Mouse (Mus musculus) midbrain, embryonic 15.5 days (tissue): ENCODE data around the gene Myo15b. TPM values are rescaled to one million over a fixed set of nuclear protein-coding genes. Genes with fewer than 3 reads are reported as not detected.

Source experiments
- ATAC-seq: fragments of 200-750 bp; cut with Nextera tagmentation; replicated peaks from 2 replicates; pipeline ENCODE4 v1.8.0; 2017; ENCODE audit warnings: moderate TSS enrichment
- H3K27ac ChIP-seq: fragments of 300-500 bp; sonication (generic); 2 replicates; pipeline ENCODE4 v1.5.1; 2015; ENCODE audit warnings: mild to moderate bottlenecking, inconsistent platforms
- H3K27me3 ChIP-seq: fragments of 300-500 bp; sonication (generic); replicated peaks from 2 replicates; pipeline ENCODE4 v1.6.1; 2015; ENCODE audit warnings: inconsistent platforms
- H3K36me3 ChIP-seq: fragments of 300-500 bp; sonication (generic); replicated peaks from 2 replicates; pipeline ENCODE4 v1.6.1; 2015; ENCODE audit warnings: inconsistent platforms
- H3K4me1 ChIP-seq: fragments of 300-500 bp; sonication (generic); 2 replicates; pipeline ENCODE4 v1.6.1; 2015; ENCODE audit warnings: inconsistent platforms
- H3K4me2 ChIP-seq: fragments of 300-500 bp; sonication (generic); 2 replicates; pipeline ENCODE4 v1.6.1; 2015; ENCODE audit warnings: inconsistent platforms, mild to moderate bottlenecking, moderate library complexity
- H3K4me3 ChIP-seq: fragments of 300-500 bp; sonication (generic); 2 replicates; pipeline ENCODE4 v1.5.1; 2015; ENCODE audit warnings: mild to moderate bottlenecking, inconsistent platforms
- H3K9ac ChIP-seq: fragments of 300-500 bp; sonication (generic); 2 replicates; pipeline ENCODE4 v1.6.1; 2015; ENCODE audit warnings: mild to moderate bottlenecking, inconsistent platforms
- H3K9me3 ChIP-seq: fragments of 300-500 bp; sonication (generic); 2 replicates; pipeline ENCODE4 v1.6.1; 2016; ENCODE audit warnings: inconsistent platforms
- WGBS: fragments of 180-500 bp; shearing (Covaris S2); methylation state at CpG from one replicate; pipeline ENCODE4 v1.1.7; 2015; ENCODE audit warnings: mixed read lengths; 5-methylcytosine and 5-hydroxymethylcytosine counted together
- polyA plus RNA-seq: library from polyadenylated mRNA; unstranded; fragments of >200 nt; fragmentation: Nextera tagmentation; extraction: Ambion mirVana; gene quantifications from 2 replicates; pipeline ENCODE4 v1.2.1, GENCODE M21; 2015

Gene Myo15b
- polyA plus RNA-seq, 1 experiment from 2014 or later: 0.10 TPM

- WGBS: 21% methylated on average over 8 of the region's 8 CpGs
- no peaks in the 10 kb centered on the region for H3K4me1 ChIP-seq
- H3K4me3 ChIP-seq: no peak overlapping the region
- no peaks in the 10 kb centered on the region for H3K9me3 ChIP-seq
- no peak overlapping the region for H3K4me2 ChIP-seq
- no peak for ATAC-seq
- peaks cover 12% of the 10 kb centered on the region for H3K27me3 ChIP-seq
- no peak overlapping the region for H3K9ac ChIP-seq
- no peaks in the 10 kb centered on the region for H3K36me3 ChIP-seq
- H3K27ac ChIP-seq: no peak overlapping the region
Observed at GRCm38 (mm10) chr11:115833021-115833513, 25.1 kb upstream of the Myo15b start.

- Histone ChIP-seq H3K36me3 (no peaks in the 10 kb centered on the region), H3K4me3 (no peak overlapping the region), H3K27ac (no peak overlapping the region), H3K4me2 (no peak overlapping the region), H3K4me1 (no peaks in the 10 kb centered on the region), H3K27me3 (peaks cover 12% of the 10 kb centered on the region), H3K9me3 (no peaks in the 10 kb centered on the region), H3K9ac (no peak overlapping the region)
- no peak for ATAC-seq
- WGBS: 80% methylated on average over 6 of the region's 6 CpGs
Observed at GRCm38 (mm10) chr11:115834033-115834432, 24.2 kb upstream of the Myo15b start.

- 26% methylated on average over 11 of the region's 11 CpGs for whole genome bisulfite sequencing
- ATAC-seq: no peak
- Histone ChIP-seq H3K27ac (no peak overlapping the region), H3K9me3 (no peaks in the 10 kb centered on the region), H3K4me3 (no peak overlapping the region), H3K27me3 (0 out of 2 replicates have a peak, but pooled peaks cover 2% of the 10 kb centered on the region), H3K4me2 (no peak overlapping the region), H3K4me1 (no peaks in the 10 kb centered on the region), H3K36me3 (no peaks in the 10 kb centered on the region), H3K9ac (no peak overlapping the region)
Observed at GRCm38 (mm10) chr11:115836656-115837395, 21.4 kb upstream of the Myo15b start.

- no peak overlapping the region for H3K4me2 ChIP-seq
- no peaks in the 10 kb centered on the region for H3K36me3 ChIP-seq
- WGBS: 93% methylated on average over 22 of the region's 22 CpGs
- no peaks in the 10 kb centered on the region for H3K4me1 ChIP-seq
- H3K9me3 ChIP-seq: no peaks in the 10 kb centered on the region
- no peak for ATAC-seq
- no peak overlapping the region for H3K9ac ChIP-seq
- H3K27me3 ChIP-seq: 0 out of 2 replicates have a peak, but pooled peaks cover 2% of the 10 kb centered on the region
- H3K27ac ChIP-seq: no peak overlapping the region
- H3K4me3 ChIP-seq: no peak overlapping the region
Observed at GRCm38 (mm10) chr11:115837606-115838345, 20.4 kb upstream of the Myo15b start.

GRCm38 (mm10) chr11:115838895-115839311, 19.3 kb upstream of the Myo15b start:
- Histone ChIP-seq H3K4me1 (no peaks in the 10 kb centered on the region), H3K27me3 (no peaks in the 10 kb centered on the region), H3K36me3 (no peaks in the 10 kb centered on the region), H3K9me3 (no peaks in the 10 kb centered on the region), H3K4me3 (no peak overlapping the region), H3K4me2 (no peak overlapping the region), H3K9ac (no peak overlapping the region), H3K27ac (no peak overlapping the region)
- ATAC-seq: no peak
- WGBS: 55% methylated on average over 4 of the region's 4 CpGs

GRCm38 (mm10) chr11:115839732-115840131, 18.5 kb upstream of the Myo15b start:
- H3K9me3 ChIP-seq: no peaks in the 10 kb centered on the region
- no peaks in the 10 kb centered on the region for H3K4me1 ChIP-seq
- ATAC-seq: no peak
- no peak overlapping the region for H3K9ac ChIP-seq
- no peak overlapping the region for H3K27ac ChIP-seq
- H3K36me3 ChIP-seq: no peaks in the 10 kb centered on the region
- no peaks in the 10 kb centered on the region for H3K27me3 ChIP-seq
- no peak overlapping the region for H3K4me3 ChIP-seq
- 61% methylated on average over 3 of the region's 3 CpGs for WGBS
- H3K4me2 ChIP-seq: no peak overlapping the region

GRCm38 (mm10) chr11:115841044-115841443, 17.2 kb upstream of the Myo15b start:
- ATAC-seq: no peak
- H3K27me3 ChIP-seq: no peaks in the 10 kb centered on the region
- no peak overlapping the region for H3K4me2 ChIP-seq
- no peaks in the 10 kb centered on the region for H3K9me3 ChIP-seq
- H3K4me3 ChIP-seq: no peak overlapping the region
- no peak overlapping the region for H3K27ac ChIP-seq
- no peaks in the 10 kb centered on the region for H3K4me1 ChIP-seq
- 87% methylated on average over 6 of the region's 6 CpGs for WGBS
- H3K9ac ChIP-seq: no peak overlapping the region
- no peaks in the 10 kb centered on the region for H3K36me3 ChIP-seq

- H3K9me3 ChIP-seq: no peaks in the 10 kb centered on the region
- H3K27me3 ChIP-seq: no peaks in the 10 kb centered on the region
- H3K36me3 ChIP-seq: no peaks in the 10 kb centered on the region
- no peaks in the 10 kb centered on the region for H3K4me1 ChIP-seq
- no peak overlapping the region for H3K4me3 ChIP-seq
- H3K9ac ChIP-seq: no peak overlapping the region
- H3K4me2 ChIP-seq: no peak overlapping the region
- 17% methylated on average over 6 of the region's 6 CpGs for WGBS
- ATAC-seq: no peak
- H3K27ac ChIP-seq: no peak overlapping the region
Observed at GRCm38 (mm10) chr11:115841961-115842550, 16.1 kb upstream of the Myo15b start.

GRCm38 (mm10) chr11:115843141-115843890, 14.9 kb upstream of the Myo15b start:
- Histone ChIP-seq H3K4me3 (no peak overlapping the region), H3K4me2 (no peak overlapping the region), H3K27me3 (no peaks in the 10 kb centered on the region), H3K27ac (no peak overlapping the region), H3K9me3 (no peaks in the 10 kb centered on the region), H3K4me1 (no peaks in the 10 kb centered on the region), H3K36me3 (no peaks in the 10 kb centered on the region), H3K9ac (no peak overlapping the region)
- WGBS: 75% methylated on average over 14 of the region's 14 CpGs
- no peak for ATAC-seq

- H3K4me1 ChIP-seq: no peaks in the 10 kb centered on the region
- 88% methylated on average over 5 of the region's 5 CpGs for WGBS
- no peaks in the 10 kb centered on the region for H3K36me3 ChIP-seq
- no peak overlapping the region for H3K9ac ChIP-seq
- H3K27ac ChIP-seq: no peak overlapping the region
- no peak for ATAC-seq
- no peaks in the 10 kb centered on the region for H3K27me3 ChIP-seq
- no peak overlapping the region for H3K4me3 ChIP-seq
- no peak overlapping the region for H3K4me2 ChIP-seq
- no peaks in the 10 kb centered on the region for H3K9me3 ChIP-seq
Observed at GRCm38 (mm10) chr11:115843891-115844239, 14.3 kb upstream of the Myo15b start.

GRCm38 (mm10) chr11:115844240-115844639, 14.0 kb upstream of the Myo15b start:
- Histone ChIP-seq H3K4me3 (no peak overlapping the region), H3K9me3 (no peaks in the 10 kb centered on the region), H3K4me2 (no peak overlapping the region), H3K27me3 (no peaks in the 10 kb centered on the region), H3K36me3 (no peaks in the 10 kb centered on the region), H3K9ac (no peak overlapping the region), H3K27ac (no peak overlapping the region), H3K4me1 (no peaks in the 10 kb centered on the region)
- 68% methylated on average over 8 of the region's 8 CpGs for WGBS
- no peak for ATAC-seq

GRCm38 (mm10) chr11:115845819-115846218, 12.4 kb upstream of the Myo15b start:
- H3K27me3 ChIP-seq: no peaks in the 10 kb centered on the region
- no peak overlapping the region for H3K27ac ChIP-seq
- no peak overlapping the region for H3K4me3 ChIP-seq
- H3K4me2 ChIP-seq: no peak overlapping the region
- ATAC-seq: no peak
- H3K36me3 ChIP-seq: no peaks in the 10 kb centered on the region
- no peak overlapping the region for H3K9ac ChIP-seq
- 93% methylated on average over 2 of the region's 2 CpGs for WGBS
- H3K9me3 ChIP-seq: no peaks in the 10 kb centered on the region
- no peaks in the 10 kb centered on the region for H3K4me1 ChIP-seq
